Mouse (Mus musculus): ENCODE data around the gene Gse1. TPM values are rescaled to one million over a fixed set of nuclear protein-coding genes. Genes with fewer than 3 reads are reported as not detected.

Gse1 gene
- total and polyA plus RNA-seq, 3 experiments, result 12.1 to 24.3 (median 21.0) TPM

DNA sequence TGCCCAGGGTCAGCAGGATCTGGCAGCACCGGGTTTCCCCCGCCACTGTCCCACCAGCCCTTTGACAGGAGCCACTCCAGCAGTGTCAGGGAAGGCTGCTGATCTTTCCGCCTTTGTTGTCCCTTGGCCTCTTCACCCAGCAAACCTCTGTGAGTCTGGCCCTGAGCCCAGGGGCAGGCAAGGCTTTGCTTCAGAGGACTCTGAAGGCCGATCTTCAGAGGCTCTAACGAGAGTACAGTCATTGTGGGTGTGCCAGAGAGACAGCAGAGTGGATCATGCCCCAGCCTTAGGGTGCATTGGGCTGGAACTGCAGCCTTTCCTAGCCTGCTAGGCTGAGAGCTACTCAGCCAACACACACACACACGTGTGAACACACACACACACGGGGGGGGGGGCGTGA is 111.5 kb downstream of the Gse1 start:
- Histone ChIP-seq H3K4me3 (no peak overlapping the region), H3K27me3 (ENCODE audit: control insufficient read depth, insufficient read depth, low read length) (no peaks in the 10 kb centered on the region), H3K36me3 (ENCODE audit: control insufficient read depth, insufficient read depth, low read length) (no peaks in the 10 kb centered on the region), H3K4me1 (ENCODE audit: control insufficient read depth, insufficient read depth, low read length) (peaks cover 9% of the 10 kb centered on the region), H3K9ac (ENCODE audit: low read depth, low read length) (no peak overlapping the region), H3K79me2 (replicated peaks; ENCODE audit: control insufficient read depth, insufficient read depth, low read length) (no peaks in the 10 kb centered on the region), H3K27ac (no peak overlapping the region)
- DNase-seq, result peak in 1 of 2 experiments; percentile 62
- intact Hi-C loops (cut with DNase I), result no loop called here
- 47% methylated on average over 7 of the region's 8 CpGs for WGBS
- TF ChIP-seq EP300 (IDR thresholded peaks at IDR 0.05; ENCODE audit: insufficient read depth, low read depth, low read length) (no peak), CTCF (IDR thresholded peaks at IDR 0.05) (no peak), POLR2A (IDR thresholded peaks at IDR 0.05; ENCODE audit: insufficient read depth, low read depth, low read length) (no peak)

DNA sequence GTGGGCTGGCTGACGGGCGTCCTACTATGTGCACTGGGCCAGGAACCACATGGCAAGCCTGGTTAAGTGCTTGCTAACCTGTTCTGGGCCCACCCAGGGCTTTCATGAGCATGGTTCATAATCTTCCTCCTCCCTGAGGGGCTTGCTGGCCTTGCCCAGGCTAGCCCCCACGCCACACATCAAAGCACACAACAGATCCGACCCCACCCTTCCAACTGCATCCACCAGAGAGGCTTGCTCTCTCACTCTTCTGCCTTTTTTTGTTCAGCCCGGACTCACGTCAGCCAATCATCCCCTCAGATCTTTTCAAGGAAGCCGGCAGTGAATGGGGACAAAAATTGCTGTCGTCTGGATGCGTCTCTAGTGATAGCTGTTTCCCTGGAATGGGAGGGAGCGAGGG is 112.9 kb downstream of the Gse1 start:
- no peak overlapping the region for H3K4me3 ChIP-seq
- peaks cover 1% of the 10 kb centered on the region; the same call in 1 of the 2 replicates for H3K4me1 ChIP-seq (ENCODE audit: control insufficient read depth, insufficient read depth, low read length)
- H3K9ac ChIP-seq (ENCODE audit: low read depth, low read length), result no peak overlapping the region
- no peaks in the 10 kb centered on the region for H3K79me2 ChIP-seq (replicated peaks; ENCODE audit: control insufficient read depth, insufficient read depth, low read length)
- no peaks in the 10 kb centered on the region for H3K36me3 ChIP-seq (ENCODE audit: control insufficient read depth, insufficient read depth, low read length)
- H3K27ac ChIP-seq, result no peak overlapping the region
- no peak for DNase-seq
- no peaks in the 10 kb centered on the region for H3K27me3 ChIP-seq (ENCODE audit: control insufficient read depth, insufficient read depth, low read length)
- 87% methylated on average over 10 of the region's 10 CpGs for WGBS
- intact Hi-C loops (cut with DNase I), result no loop called here
- TF ChIP-seq POLR2A (IDR thresholded peaks at IDR 0.05; ENCODE audit: insufficient read depth, low read depth, low read length), result no peak
- TF ChIP-seq EP300 (IDR thresholded peaks at IDR 0.05; ENCODE audit: insufficient read depth, low read depth, low read length), result no peak
- no peak for TF ChIP-seq CTCF (IDR thresholded peaks at IDR 0.05)

DNA sequence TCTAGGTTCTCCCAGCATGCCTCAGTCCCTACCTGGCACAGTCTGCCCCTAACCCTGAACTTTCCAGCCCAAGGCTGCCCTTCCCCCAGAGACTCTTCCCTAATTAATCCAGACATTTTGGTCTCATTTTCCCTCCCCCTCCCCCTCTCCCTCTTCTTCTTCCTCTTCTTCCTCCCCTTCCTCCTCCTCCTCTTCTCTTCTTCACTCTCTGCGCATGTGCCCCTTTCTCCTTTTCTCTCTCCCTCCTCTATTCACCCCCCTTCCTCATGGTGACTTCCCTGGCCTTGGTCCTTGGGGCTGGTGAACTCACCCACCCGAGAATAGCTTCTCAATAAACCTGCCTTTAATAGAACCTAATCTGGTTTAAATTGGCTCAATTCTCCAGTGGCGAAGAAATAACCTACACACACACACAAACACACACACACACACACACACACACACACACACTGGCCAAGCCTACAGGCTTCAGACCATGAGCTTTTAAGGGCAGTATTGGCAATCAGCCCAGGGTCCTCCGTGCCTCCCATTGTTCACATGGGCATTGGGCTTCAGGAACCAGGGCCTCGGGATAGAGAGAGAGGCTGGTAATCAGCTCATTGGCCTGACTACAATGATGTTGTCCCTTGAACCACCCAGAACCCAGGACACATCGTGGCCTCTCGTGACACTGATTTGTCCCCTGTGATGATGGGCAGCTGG is 114.7 kb downstream of the Gse1 start:
- Histone ChIP-seq H3K9ac (ENCODE audit: low read depth, low read length) (no peak overlapping the region), H3K27ac (no peak overlapping the region), H3K36me3 (ENCODE audit: control insufficient read depth, insufficient read depth, low read length) (no peaks in the 10 kb centered on the region), H3K27me3 (ENCODE audit: control insufficient read depth, insufficient read depth, low read length) (no peaks in the 10 kb centered on the region), H3K4me3 (no peak overlapping the region), H3K79me2 (replicated peaks; ENCODE audit: control insufficient read depth, insufficient read depth, low read length) (no peaks in the 10 kb centered on the region), H3K4me1 (ENCODE audit: control insufficient read depth, insufficient read depth, low read length) (peaks cover 1% of the 10 kb centered on the region; the same call in 1 of the 2 replicates)
- no peak for DNase-seq
- intact Hi-C loops (cut with DNase I), result no loop called here
- WGBS, result 50% methylated on average over 7 of the region's 7 CpGs
- TF ChIP-seq POLR2A (IDR thresholded peaks at IDR 0.05; ENCODE audit: insufficient read depth, low read depth, low read length), result no peak
- no peak for TF ChIP-seq CTCF (IDR thresholded peaks at IDR 0.05)
- TF ChIP-seq EP300 (IDR thresholded peaks at IDR 0.05; ENCODE audit: insufficient read depth, low read depth, low read length), result no peak

DNA sequence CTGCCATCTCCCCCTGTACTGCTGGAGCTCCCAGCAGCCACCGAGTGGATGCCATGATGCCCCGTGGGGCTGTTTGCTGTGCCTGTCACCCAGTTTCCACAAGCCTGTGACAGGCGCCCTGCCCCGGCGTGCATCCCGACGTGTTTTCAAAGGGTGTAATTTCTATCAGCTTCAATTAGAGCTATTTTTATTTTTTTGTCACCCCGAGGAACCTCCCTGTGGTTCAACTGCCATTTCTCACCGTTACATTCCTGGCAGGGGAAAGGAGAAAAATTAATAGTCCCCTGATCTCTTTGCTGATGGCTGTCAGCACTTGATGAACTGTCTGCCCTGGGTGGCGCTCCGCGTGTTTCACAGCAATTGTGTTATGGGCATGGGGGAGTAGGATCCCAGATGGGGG is 115.3 kb downstream of the Gse1 start:
- H3K27ac ChIP-seq, result no peak overlapping the region
- no peak overlapping the region for H3K9ac ChIP-seq (ENCODE audit: low read depth, low read length)
- H3K4me3 ChIP-seq, result no peak overlapping the region
- TF ChIP-seq POLR2A (IDR thresholded peaks at IDR 0.05; ENCODE audit: insufficient read depth, low read depth, low read length) (no peak), EP300 (IDR thresholded peaks at IDR 0.05; ENCODE audit: insufficient read depth, low read depth, low read length) (no peak), CTCF (IDR thresholded peaks at IDR 0.05) (no peak)
- no peak for DNase-seq
- peaks cover 1% of the 10 kb centered on the region; the same call in 1 of the 2 replicates for H3K4me1 ChIP-seq (ENCODE audit: control insufficient read depth, insufficient read depth, low read length)
- H3K36me3 ChIP-seq (ENCODE audit: control insufficient read depth, insufficient read depth, low read length), result no peaks in the 10 kb centered on the region
- H3K27me3 ChIP-seq (ENCODE audit: control insufficient read depth, insufficient read depth, low read length), result no peaks in the 10 kb centered on the region
- intact Hi-C loops (cut with DNase I), result no loop called here
- 63% methylated on average over 12 of the region's 12 CpGs for WGBS
- no peaks in the 10 kb centered on the region for H3K79me2 ChIP-seq (replicated peaks; ENCODE audit: control insufficient read depth, insufficient read depth, low read length)

- intact Hi-C loops (cut with DNase I), result no loop called here
- Histone ChIP-seq H3K4me1 (ENCODE audit: control insufficient read depth, insufficient read depth, low read length) (peaks cover 1% of the 10 kb centered on the region; the same call in 1 of the 2 replicates), H3K79me2 (replicated peaks; ENCODE audit: control insufficient read depth, insufficient read depth, low read length) (no peaks in the 10 kb centered on the region), H3K9ac (ENCODE audit: low read depth, low read length) (no peak overlapping the region), H3K36me3 (ENCODE audit: control insufficient read depth, insufficient read depth, low read length) (no peaks in the 10 kb centered on the region), H3K27ac (no peak overlapping the region), H3K27me3 (ENCODE audit: control insufficient read depth, insufficient read depth, low read length) (no peaks in the 10 kb centered on the region), H3K4me3 (no peak overlapping the region)
- 41% methylated on average over 4 of the region's 4 CpGs for WGBS
- TF ChIP-seq POLR2A (IDR thresholded peaks at IDR 0.05; ENCODE audit: insufficient read depth, low read depth, low read length) (no peak), EP300 (IDR thresholded peaks at IDR 0.05; ENCODE audit: insufficient read depth, low read depth, low read length) (no peak), CTCF (IDR thresholded peaks at IDR 0.05) (no peak)
- no peak for DNase-seq
Measured at GRCm38 (mm10) chr8:120344166-120344565, 115.9 kb downstream of the Gse1 start.

DNA sequence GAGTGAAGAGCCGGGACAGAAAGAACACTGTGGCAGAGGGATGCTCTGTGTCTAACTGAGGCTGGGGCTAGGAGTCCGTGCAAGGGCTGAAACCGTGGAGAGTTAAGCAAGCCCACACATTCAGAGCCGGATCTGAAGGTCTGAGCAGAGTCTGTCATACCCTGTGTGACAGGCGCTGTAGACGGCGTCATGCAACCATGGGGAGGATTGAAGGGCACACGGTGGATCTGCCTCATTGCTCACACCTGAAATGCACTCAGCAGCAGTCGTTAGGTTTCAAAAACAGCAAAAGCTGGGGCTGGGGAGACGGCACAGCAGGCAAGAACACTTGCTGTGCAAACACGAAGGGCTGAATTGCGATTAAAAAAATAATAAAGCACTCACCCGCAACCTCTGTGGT is 116.3 kb downstream of the Gse1 start:
- no peaks in the 10 kb centered on the region for H3K36me3 ChIP-seq (ENCODE audit: control insufficient read depth, insufficient read depth, low read length)
- no peaks in the 10 kb centered on the region for H3K79me2 ChIP-seq (replicated peaks; ENCODE audit: control insufficient read depth, insufficient read depth, low read length)
- no peak overlapping the region for H3K9ac ChIP-seq (ENCODE audit: low read depth, low read length)
- H3K27ac ChIP-seq, result no peak overlapping the region
- no peaks in the 10 kb centered on the region for H3K27me3 ChIP-seq (ENCODE audit: control insufficient read depth, insufficient read depth, low read length)
- H3K4me1 ChIP-seq (ENCODE audit: control insufficient read depth, insufficient read depth, low read length), result peaks cover 1% of the 10 kb centered on the region; the same call in 1 of the 2 replicates
- H3K4me3 ChIP-seq, result no peak overlapping the region
- TF ChIP-seq EP300 (IDR thresholded peaks at IDR 0.05; ENCODE audit: insufficient read depth, low read depth, low read length), result no peak
- no peak for TF ChIP-seq POLR2A (IDR thresholded peaks at IDR 0.05; ENCODE audit: insufficient read depth, low read depth, low read length)
- no peak for TF ChIP-seq CTCF (IDR thresholded peaks at IDR 0.05)
- intact Hi-C loops (cut with DNase I), result no loop called here
- DNase-seq, result no peak
- 73% methylated on average over 13 of the region's 13 CpGs for WGBS

Data from heart, adult 2 months (tissue).